Mouse (Mus musculus): ENCODE data around the gene 4930469K13Rik.

GRCm38 (mm10) chr11:34144421-34144820 is 46.1 kb upstream of the 4930469K13Rik start:
- TF ChIP-seq CTCF (IDR thresholded peaks at IDR 0.05) (no peak), EP300 (IDR thresholded peaks at IDR 0.05) (no peak)
